Mouse (Mus musculus): Measurements from ENCODE around the gene Bglap2. TPM values are rescaled to one million over a fixed set of nuclear protein-coding genes. Genes with fewer than 3 reads are reported as not detected.

Bglap2 gene
- total and polyA plus RNA-seq, 3 experiments, result not detected

Other genes starting within 250 kb of the Bglap2 start
Only the 20 nearest of the 21 such genes appear.
- gene Rhbg, start 124.0 kb downstream of the Bglap2 start, total RNA-seq (2012; rRNA removed), result 0.08 TPM in 1 of 2 replicates, not detected in the other
- gene Rhbg, start 124.0 kb downstream of the Bglap2 start, total RNA-seq (2014; rRNA removed), result not detected in 2 replicates
- not detected in 2 replicates for gene Rhbg, start 124.0 kb downstream of the Bglap2 start, polyA plus RNA-seq (2012; ENCODE audit: insufficient read length, low read depth)
- 0.08 TPM in 1 of 2 replicates, not detected in the other for gene Gm38392, start 91.5 kb downstream of the Bglap2 start, total RNA-seq (2012; rRNA removed)
- gene Gm38392, start 91.5 kb downstream of the Bglap2 start, total RNA-seq (2014; rRNA removed), result not detected in 2 replicates
- gene Gm38392, start 91.5 kb downstream of the Bglap2 start, polyA plus RNA-seq (2012; ENCODE audit: insufficient read length, low read depth), result not detected in 2 replicates
- 9.3 and 9.5 TPM in 2 replicates for gene Tsacc, start 81.7 kb downstream of the Bglap2 start, total RNA-seq (2012; rRNA removed)
- 4.4 and 6.7 TPM in 2 replicates for gene Tsacc, start 81.7 kb downstream of the Bglap2 start, total RNA-seq (2014; rRNA removed)
- 9.1 and 11.3 TPM in 2 replicates for gene Tsacc, start 81.7 kb downstream of the Bglap2 start, polyA plus RNA-seq (2012; ENCODE audit: insufficient read length, low read depth)
- 755 and 1,009 TPM in 2 replicates for gene Cct3, start 81.6 kb downstream of the Bglap2 start, total RNA-seq (2012; rRNA removed)
- gene Cct3, start 81.6 kb downstream of the Bglap2 start, total RNA-seq (2014; rRNA removed), result 742 and 817 TPM in 2 replicates
- 546 and 579 TPM in 2 replicates for gene Cct3, start 81.6 kb downstream of the Bglap2 start, polyA plus RNA-seq (2012; ENCODE audit: insufficient read length, low read depth)
- gene Glmp, start 53.7 kb downstream of the Bglap2 start, total RNA-seq (2012; rRNA removed), result 67.4 and 75.6 TPM in 2 replicates
- 37.8 and 42.7 TPM in 2 replicates for gene Glmp, start 53.7 kb downstream of the Bglap2 start, total RNA-seq (2014; rRNA removed)
- 134 and 163 TPM in 2 replicates for gene Glmp, start 53.7 kb downstream of the Bglap2 start, polyA plus RNA-seq (2012; ENCODE audit: insufficient read length, low read depth)
- gene Tmem79, start 42.6 kb downstream of the Bglap2 start, total RNA-seq (2012; rRNA removed), result 3.2 and 3.4 TPM in 2 replicates
- 1.0 and 1.6 TPM in 2 replicates for gene Tmem79, start 42.6 kb downstream of the Bglap2 start, total RNA-seq (2014; rRNA removed)
- gene Tmem79, start 42.6 kb downstream of the Bglap2 start, polyA plus RNA-seq (2012; ENCODE audit: insufficient read length, low read depth), result 3.5 and 3.7 TPM in 2 replicates
- gene Smg5, start 42.4 kb downstream of the Bglap2 start, total RNA-seq (2012; rRNA removed), result 58.3 and 65.9 TPM in 2 replicates
- gene Smg5, start 42.4 kb downstream of the Bglap2 start, total RNA-seq (2014; rRNA removed), result 43.7 and 44.8 TPM in 2 replicates
- 77.0 and 81.6 TPM in 2 replicates for gene Smg5, start 42.4 kb downstream of the Bglap2 start, polyA plus RNA-seq (2012; ENCODE audit: insufficient read length, low read depth)
- gene Paqr6, start 14.1 kb downstream of the Bglap2 start, total RNA-seq (2012; rRNA removed), result 0.08 and 0.13 TPM in 2 replicates
- not detected in 2 replicates for gene Paqr6, start 14.1 kb downstream of the Bglap2 start, total RNA-seq (2014; rRNA removed)
- gene Paqr6, start 14.1 kb downstream of the Bglap2 start, polyA plus RNA-seq (2012; ENCODE audit: insufficient read length, low read depth), result 0.21 and 0.42 TPM in 2 replicates
- gene Bglap3, start 6.0 kb downstream of the Bglap2 start, total RNA-seq (2012; rRNA removed), result 0.59 and 1.0 TPM in 2 replicates
- gene Bglap3, start 6.0 kb downstream of the Bglap2 start, total RNA-seq (2014; rRNA removed), result 1.7 and 2.7 TPM in 2 replicates
- gene Bglap3, start 6.0 kb downstream of the Bglap2 start, polyA plus RNA-seq (2012; ENCODE audit: insufficient read length, low read depth), result 2.0 and 2.1 TPM in 2 replicates
- gene Bglap, start 5.8 kb upstream of the Bglap2 start, total RNA-seq (2012; rRNA removed), result not detected in 2 replicates
- not detected in 2 replicates for gene Bglap, start 5.8 kb upstream of the Bglap2 start, total RNA-seq (2014; rRNA removed)
- not detected in 2 replicates for gene Bglap, start 5.8 kb upstream of the Bglap2 start, polyA plus RNA-seq (2012; ENCODE audit: insufficient read length, low read depth)
- gene Pmf1, start 31.6 kb upstream of the Bglap2 start, total RNA-seq (2012; rRNA removed), result 99.1 and 99.9 TPM in 2 replicates
- 102 and 104 TPM in 2 replicates for gene Pmf1, start 31.6 kb upstream of the Bglap2 start, total RNA-seq (2014; rRNA removed)
- 135 and 144 TPM in 2 replicates for gene Pmf1, start 31.6 kb upstream of the Bglap2 start, polyA plus RNA-seq (2012; ENCODE audit: insufficient read length, low read depth)
- 8.9 and 11.5 TPM in 2 replicates for gene Slc25a44, start 46.4 kb upstream of the Bglap2 start, total RNA-seq (2012; rRNA removed)
- 12.9 and 13.2 TPM in 2 replicates for gene Slc25a44, start 46.4 kb upstream of the Bglap2 start, total RNA-seq (2014; rRNA removed)
- gene Slc25a44, start 46.4 kb upstream of the Bglap2 start, polyA plus RNA-seq (2012; ENCODE audit: insufficient read length, low read depth), result 15.9 and 17.5 TPM in 2 replicates
- 4.5 and 4.7 TPM in 2 replicates for gene Sema4a, start 82.5 kb upstream of the Bglap2 start, total RNA-seq (2012; rRNA removed)
- 2.3 and 3.5 TPM in 2 replicates for gene Sema4a, start 82.5 kb upstream of the Bglap2 start, total RNA-seq (2014; rRNA removed)
- 7.1 and 7.9 TPM in 2 replicates for gene Sema4a, start 82.5 kb upstream of the Bglap2 start, polyA plus RNA-seq (2012; ENCODE audit: insufficient read length, low read depth)
- gene Lmna, start 131.3 kb upstream of the Bglap2 start, total RNA-seq (2012; rRNA removed), result 60.7 and 67.7 TPM in 2 replicates
- 16.1 and 19.8 TPM in 2 replicates for gene Lmna, start 131.3 kb upstream of the Bglap2 start, total RNA-seq (2014; rRNA removed)
- 17.2 and 21.5 TPM in 2 replicates for gene Lmna, start 131.3 kb upstream of the Bglap2 start, polyA plus RNA-seq (2012; ENCODE audit: insufficient read length, low read depth)
- 3.4 and 4.9 TPM in 2 replicates for gene Mex3a, start 153.7 kb upstream of the Bglap2 start, total RNA-seq (2012; rRNA removed)
- gene Mex3a, start 153.7 kb upstream of the Bglap2 start, total RNA-seq (2014; rRNA removed), result 0.86 and 1.1 TPM in 2 replicates
- gene Mex3a, start 153.7 kb upstream of the Bglap2 start, polyA plus RNA-seq (2012; ENCODE audit: insufficient read length, low read depth), result 2.0 and 2.5 TPM in 2 replicates
- 4.1 and 7.1 TPM in 2 replicates for gene Rab25, start 169.6 kb upstream of the Bglap2 start, total RNA-seq (2012; rRNA removed)
- gene Rab25, start 169.6 kb upstream of the Bglap2 start, total RNA-seq (2014; rRNA removed), result 0.76 and 0.79 TPM in 2 replicates
- 1.8 and 2.0 TPM in 2 replicates for gene Rab25, start 169.6 kb upstream of the Bglap2 start, polyA plus RNA-seq (2012; ENCODE audit: insufficient read length, low read depth)
- gene Lamtor2, start 174.4 kb upstream of the Bglap2 start, total RNA-seq (2012; rRNA removed), result 73.2 and 96.6 TPM in 2 replicates
- gene Lamtor2, start 174.4 kb upstream of the Bglap2 start, total RNA-seq (2014; rRNA removed), result 42.3 and 44.0 TPM in 2 replicates
- gene Lamtor2, start 174.4 kb upstream of the Bglap2 start, polyA plus RNA-seq (2012; ENCODE audit: insufficient read length, low read depth), result 56.0 and 83.9 TPM in 2 replicates
- gene Ubqln4, start 175.1 kb upstream of the Bglap2 start, total RNA-seq (2012; rRNA removed), result 39.6 and 47.3 TPM in 2 replicates
- 22.4 and 22.8 TPM in 2 replicates for gene Ubqln4, start 175.1 kb upstream of the Bglap2 start, total RNA-seq (2014; rRNA removed)
- 55.7 and 62.2 TPM in 2 replicates for gene Ubqln4, start 175.1 kb upstream of the Bglap2 start, polyA plus RNA-seq (2012; ENCODE audit: insufficient read length, low read depth)
- 364 and 435 TPM in 2 replicates for gene Ssr2, start 197.2 kb upstream of the Bglap2 start, total RNA-seq (2012; rRNA removed)
- gene Ssr2, start 197.2 kb upstream of the Bglap2 start, total RNA-seq (2014; rRNA removed), result 325 and 377 TPM in 2 replicates
- gene Ssr2, start 197.2 kb upstream of the Bglap2 start, polyA plus RNA-seq (2012; ENCODE audit: insufficient read length, low read depth), result 307 and 346 TPM in 2 replicates
- 40.0 and 43.9 TPM in 2 replicates for gene Arhgef2, start 227.3 kb upstream of the Bglap2 start, total RNA-seq (2012; rRNA removed)
- gene Arhgef2, start 227.3 kb upstream of the Bglap2 start, total RNA-seq (2014; rRNA removed), result 15.0 and 18.5 TPM in 2 replicates
- 31.4 and 43.1 TPM in 2 replicates for gene Arhgef2, start 227.3 kb upstream of the Bglap2 start, polyA plus RNA-seq (2012; ENCODE audit: insufficient read length, low read depth)